25 mouse cellular contexts compared by ENCODE assay signal in genomic region chr16:45765801-45766494, GRCm38 (mm10). TPM values are rescaled to one million over a fixed set of nuclear protein-coding genes. Genes with fewer than 3 reads are reported as not detected.
DNase-seq lines count a peak whose midpoint lies in the region; ATAC-seq and TF ChIP-seq lines count a peak whose summit lies in the region.
"Had no signal": no experiment of that assay in that cellular context is flagged by ENCODE, and none has a peak within 500 bp of the region (broad histone marks: within the 10 kb centered on the region; RNA-seq: fewer than 3 reads in every experiment).

No protein-coding gene starts in this region.

- H3K36me3 ChIP-seq in embryonic facial prominence, embryonic 12.5 days = peaks cover 40% of the 10 kb centered on the region
- H3K36me3 ChIP-seq in embryonic facial prominence, embryonic 10.5 days (replicated peaks) = peaks cover 67% of the 10 kb centered on the region
- H3K36me3 ChIP-seq in kidney, embryonic 14.5 days (ENCODE audit: control insufficient read depth, insufficient read depth, low read length) = peaks cover 55% of the 10 kb centered on the region
- H3K36me3 ChIP-seq in kidney, postnatal 0 days (ENCODE audit: insufficient read depth, low read length) = peaks cover 21% of the 10 kb centered on the region
- H3K36me3 ChIP-seq in embryonic facial prominence, embryonic 14.5 days (ENCODE audit: control insufficient read depth, insufficient read depth, low read length) = peaks cover 62% of the 10 kb centered on the region

- no peaks in the 10 kb centered on the region for H3K9me3 ChIP-seq in embryonic facial prominence, embryonic 12.5 days
- H3K9me3 ChIP-seq in embryonic facial prominence, embryonic 10.5 days = no peaks in the 10 kb centered on the region
- H3K9me3 ChIP-seq in kidney, embryonic 14.5 days (ENCODE audit: control insufficient read depth, low read length) = no peaks in the 10 kb centered on the region
- no peaks in the 10 kb centered on the region for H3K9me3 ChIP-seq in kidney, postnatal 0 days (replicated peaks; ENCODE audit: low read length)
- no peaks in the 10 kb centered on the region for H3K9me3 ChIP-seq in embryonic facial prominence, embryonic 14.5 days (ENCODE audit: control insufficient read depth, low read length)
- H3K9me3 ChIP-seq: embryonic facial prominence, embryonic 13.5 days; heart, embryonic 12.5 days; heart, embryonic 15.5 days; hindbrain, embryonic 10.5 days; hindbrain, embryonic 13.5 days had no signal

- TF ChIP-seq CTCF in kidney, postnatal 0 days (IDR thresholded peaks at IDR 0.05; ENCODE audit: low read depth) = no peak

- no peaks in the 10 kb centered on the region for H3K27me3 ChIP-seq in embryonic facial prominence, embryonic 12.5 days
- H3K27me3 ChIP-seq in embryonic facial prominence, embryonic 10.5 days (replicated peaks; ENCODE audit: low read depth, poor library complexity, severe bottlenecking) = no peaks in the 10 kb centered on the region
- no peaks in the 10 kb centered on the region for H3K27me3 ChIP-seq in kidney, embryonic 14.5 days (ENCODE audit: control insufficient read depth, insufficient read depth, low read length)
- no peaks in the 10 kb centered on the region for H3K27me3 ChIP-seq in kidney, postnatal 0 days (ENCODE audit: insufficient read depth, low read length)
- H3K27me3 ChIP-seq in embryonic facial prominence, embryonic 14.5 days (replicated peaks; ENCODE audit: control insufficient read depth, insufficient read depth, low read length) = no peaks in the 10 kb centered on the region
- H3K27me3 ChIP-seq: embryonic facial prominence, embryonic 13.5 days; heart, embryonic 12.5 days; heart, embryonic 15.5 days; hindbrain, embryonic 13.5 days had no signal

- H3K4me3 ChIP-seq in embryonic facial prominence, embryonic 12.5 days = no peak overlapping the region
- H3K4me3 ChIP-seq in embryonic facial prominence, embryonic 10.5 days = no peak overlapping the region
- no peak overlapping the region for H3K4me3 ChIP-seq in kidney, embryonic 14.5 days (ENCODE audit: low read length)
- no peak overlapping the region for H3K4me3 ChIP-seq in kidney, postnatal 0 days (replicated peaks; ENCODE audit: low read depth, low read length)
- H3K4me3 ChIP-seq in embryonic facial prominence, embryonic 14.5 days (ENCODE audit: low read depth, low read length) = no peak overlapping the region
- H3K4me3 ChIP-seq: embryonic facial prominence, embryonic 13.5 days; gastrocnemius, adult 2 months; heart, embryonic 12.5 days; heart, embryonic 15.5 days; hindbrain, embryonic 10.5 days; hindbrain, embryonic 13.5 days had no signal

- WGBS in embryonic facial prominence, embryonic 12.5 days = 65% methylated on average over 7 of the region's 7 CpGs
- WGBS in embryonic facial prominence, embryonic 10.5 days = 82% methylated on average over 7 of the region's 7 CpGs
- WGBS in kidney, embryonic 14.5 days = 37% methylated on average over 7 of the region's 7 CpGs
- WGBS in kidney, postnatal 0 days = 38% methylated on average over 7 of the region's 7 CpGs
- WGBS in embryonic facial prominence, embryonic 14.5 days = 74% methylated on average over 7 of the region's 7 CpGs

- H3K27ac ChIP-seq in embryonic facial prominence, embryonic 12.5 days = peak overlapping the region; percentile 60
- no peak overlapping the region for H3K27ac ChIP-seq in embryonic facial prominence, embryonic 10.5 days (replicated peaks)
- peak overlapping the region; percentile 75; the same call in 1 of the 2 replicates for H3K27ac ChIP-seq in kidney, embryonic 14.5 days (ENCODE audit: low read depth, low read length)
- no peak overlapping the region; the same call in 1 of the 2 replicates for H3K27ac ChIP-seq in kidney, postnatal 0 days
- no peak overlapping the region for H3K27ac ChIP-seq in embryonic facial prominence, embryonic 14.5 days (replicated peaks; ENCODE audit: low read depth, low read length)
- H3K27ac ChIP-seq: embryonic facial prominence, embryonic 13.5 days; gastrocnemius, adult 2 months; heart, embryonic 15.5 days; hindbrain, embryonic 10.5 days; hindbrain, embryonic 13.5 days had no signal

- DNase-seq in embryonic facial prominence, embryonic 10.5 days (ENCODE audit: low spot score) = no peak
- no peak for DNase-seq in kidney, postnatal 14 days
- peak; percentile 78 for DNase-seq in kidney, postnatal 0 days (ENCODE audit: low spot score)
- no peak for DNase-seq in kidney, postnatal 25 days
- DNase-seq in embryonic facial prominence, embryonic 14.5 days (ENCODE audit: low spot score) = no peak
- DNase-seq in cerebellum, adult 11 months = no peak
- DNase-seq: adrenal gland, adult 8-10 months; adrenal gland, postnatal 25 days; cerebellum, adult 18-20 months; cerebellum, adult 9-10 months; cerebellum, postnatal 14 days; forebrain, postnatal 0 days; gastrocnemius, adult 2 months; gastrocnemius, postnatal 14 days; heart, adult 11 months had no signal

- no peak overlapping the region for H3K9ac ChIP-seq in embryonic facial prominence, embryonic 12.5 days
- H3K9ac ChIP-seq in kidney, embryonic 14.5 days (ENCODE audit: low read depth, low read length) = no peak overlapping the region
- no peak overlapping the region for H3K9ac ChIP-seq in kidney, postnatal 0 days (ENCODE audit: low read depth, low read length)
- H3K9ac ChIP-seq in embryonic facial prominence, embryonic 14.5 days (ENCODE audit: low read depth, low read length) = no peak overlapping the region
- H3K9ac ChIP-seq: embryonic facial prominence, embryonic 13.5 days; forebrain, postnatal 0 days; heart, embryonic 12.5 days; heart, embryonic 15.5 days; hindbrain, embryonic 13.5 days had no signal

- H3K4me2 ChIP-seq in embryonic facial prominence, embryonic 12.5 days (replicated peaks) = no peak overlapping the region
- no peak overlapping the region for H3K4me2 ChIP-seq in kidney, embryonic 14.5 days (replicated peaks; ENCODE audit: low read depth, low read length)
- no peak overlapping the region for H3K4me2 ChIP-seq in kidney, postnatal 0 days (ENCODE audit: low read length)
- no peak overlapping the region for H3K4me2 ChIP-seq in embryonic facial prominence, embryonic 14.5 days (ENCODE audit: low read depth, low read length)
- H3K4me2 ChIP-seq: embryonic facial prominence, embryonic 13.5 days; heart, embryonic 12.5 days; heart, embryonic 15.5 days; hindbrain, embryonic 13.5 days had no signal

- no peaks in the 10 kb centered on the region for H3K4me1 ChIP-seq in embryonic facial prominence, embryonic 12.5 days
- 0 out of 2 replicates have a peak, but pooled peaks cover 3% of the 10 kb centered on the region for H3K4me1 ChIP-seq in embryonic facial prominence, embryonic 10.5 days
- peaks cover 8% of the 10 kb centered on the region for H3K4me1 ChIP-seq in kidney, embryonic 14.5 days (ENCODE audit: control insufficient read depth, insufficient read depth, low read length)
- H3K4me1 ChIP-seq in kidney, postnatal 0 days (replicated peaks; ENCODE audit: insufficient read depth, low read length) = no peaks in the 10 kb centered on the region
- no peaks in the 10 kb centered on the region for H3K4me1 ChIP-seq in embryonic facial prominence, embryonic 14.5 days (ENCODE audit: control insufficient read depth, insufficient read depth, low read length)
- H3K4me1 ChIP-seq: embryonic facial prominence, embryonic 13.5 days had no signal

- ATAC-seq in embryonic facial prominence, embryonic 12.5 days (ENCODE audit: insufficient number of reproducible peaks, insufficient read depth, low FRiP score, low TSS enrichment) = no peak
- ATAC-seq in kidney, embryonic 14.5 days (ENCODE audit: low FRiP score, low TSS enrichment) = peak; percentile 92
- ATAC-seq in kidney, postnatal 0 days (replicated peaks; ENCODE audit: low FRiP score, low read depth) = peak; percentile 85
- ATAC-seq in embryonic facial prominence, embryonic 14.5 days (ENCODE audit: low read depth) = 0 out of 2 replicates have a peak, but pooled peaks have one; percentile 28
- ATAC-seq: activated CD4-positive, CD25-positive, alpha-beta regulatory T cell, adult 4 months; forebrain, embryonic 14.5 days; forebrain, postnatal 0 days; hindbrain, embryonic 16.5 days had no signal

RNA-seq across cellular contexts. Expression of gene Abhd10, which starts 23.2 kb away (rescaled TPM):
- 37.3 and 43.6 TPM in 2 replicates for polyA plus RNA-seq in embryonic facial prominence, embryonic 12.5 days (2016; fragmentation: Nextera tagmentation; extraction: Ambion mirVana)
- polyA plus RNA-seq in embryonic facial prominence, embryonic 10.5 days (2016; fragmentation: Nextera tagmentation; extraction: Ambion mirVana) = 40.7 and 43.8 TPM in 2 replicates
- 36.5 and 38.8 TPM in 2 replicates for polyA plus RNA-seq in kidney, embryonic 14.5 days (2014; fragmentation: Nextera tagmentation; extraction: Ambion mirVana)
- 35.5 and 38.0 TPM in 2 replicates for polyA plus RNA-seq in kidney, postnatal 0 days (2015; fragmentation: Nextera tagmentation; extraction: Ambion mirVana)
- 27.4 and 34.6 TPM in 2 replicates for polyA plus RNA-seq in embryonic facial prominence, embryonic 14.5 days (2014; fragmentation: Nextera tagmentation; extraction: Ambion mirVana)

RNA-seq across cellular contexts. Expression of gene Tagln3, which starts 41.5 kb away (rescaled TPM):
- 60.2 and 81.5 TPM in 2 replicates for polyA plus RNA-seq in embryonic facial prominence, embryonic 12.5 days (2016; fragmentation: Nextera tagmentation; extraction: Ambion mirVana)
- polyA plus RNA-seq in embryonic facial prominence, embryonic 10.5 days (2016; fragmentation: Nextera tagmentation; extraction: Ambion mirVana) = 88.6 and 91.5 TPM in 2 replicates
- 8.0 and 8.5 TPM in 2 replicates for polyA plus RNA-seq in kidney, embryonic 14.5 days (2014; fragmentation: Nextera tagmentation; extraction: Ambion mirVana)
- 1.9 and 2.6 TPM in 2 replicates for polyA plus RNA-seq in kidney, postnatal 0 days (2015; fragmentation: Nextera tagmentation; extraction: Ambion mirVana)
- 26.0 and 30.6 TPM in 2 replicates for polyA plus RNA-seq in embryonic facial prominence, embryonic 14.5 days (2014; fragmentation: Nextera tagmentation; extraction: Ambion mirVana)
- polyA plus RNA-seq: activated CD4-positive, CD25-positive, alpha-beta regulatory T cell, adult 4 months had no signal

Comparison
In these comparisons a context has a peak if more than half of its experiments do, and no peak if none do; other contexts are left out.
1. H3K27ac ChIP-seq: peak in embryonic facial prominence, embryonic 12.5 days (single experiment) and kidney, embryonic 14.5 days (single experiment); none in embryonic facial prominence, embryonic 10.5 days (single experiment), kidney, postnatal 0 days (single experiment) and embryonic facial prominence, embryonic 14.5 days (single experiment).